Mouse (Mus musculus): ENCODE data around the gene Ucp2.
A peak's percentile ranks its signal among the peaks of the same experiment; 100 is the strongest.

Gene Ucp2

DNA sequence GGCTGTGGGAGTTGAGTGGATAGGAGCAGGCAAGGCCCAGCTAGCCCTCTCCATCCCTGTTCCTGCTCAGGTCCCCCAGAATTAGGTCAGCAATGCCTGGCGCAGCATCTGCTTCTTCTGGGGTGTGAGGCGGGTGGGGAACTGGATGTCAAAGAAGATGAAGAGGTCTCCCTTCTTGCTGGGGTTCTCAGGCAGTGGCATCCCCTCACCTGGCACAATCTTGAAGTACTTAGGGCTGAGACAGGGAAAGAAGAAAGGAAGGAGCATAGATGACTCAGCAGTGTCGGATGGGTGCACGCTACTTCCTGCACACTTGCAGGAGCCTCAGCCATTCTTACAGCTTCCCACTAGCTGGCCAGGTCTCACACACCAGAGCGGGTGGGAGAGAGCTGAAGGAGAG lies 9.9 kb downstream of the Ucp2 start:
- peak; percentile 67 for DNase-seq (ENCODE audit: low read depth)

- peak; percentile 50 for DNase-seq (ENCODE audit: low read depth)
Measured at GRCm38 (mm10) chr7:100504740-100505487, 11.8 kb downstream of the Ucp2 start.

- DNase-seq (ENCODE audit: low read depth), result peak; percentile 21
Measured at GRCm38 (mm10) chr7:100506494-100506893, 13.4 kb downstream of the Ucp2 start.

DNA sequence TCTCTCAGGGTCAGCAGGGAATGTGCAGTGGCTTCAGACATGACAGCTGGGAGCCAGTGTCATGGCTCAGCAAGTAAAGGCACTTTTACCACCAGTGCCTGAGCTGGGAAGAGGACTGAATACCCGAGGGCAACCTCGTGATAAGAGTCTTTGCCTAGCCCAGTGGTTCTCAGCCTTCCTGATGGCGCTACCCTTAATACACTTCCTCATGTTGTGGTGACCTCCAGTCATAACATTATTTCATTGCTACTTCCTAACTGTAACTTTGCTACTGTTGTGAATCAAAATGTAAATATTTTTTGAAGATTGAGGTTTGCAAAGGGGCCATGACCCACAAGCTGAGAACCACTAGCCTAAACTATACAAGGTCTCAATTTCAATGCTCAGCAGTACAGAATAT lies 15.5 kb downstream of the Ucp2 start:
- DNase-seq (ENCODE audit: low read depth), result peak; percentile 64

- peak; percentile 78 for DNase-seq (ENCODE audit: low read depth)
Measured at GRCm38 (mm10) chr7:100511602-100512001, 18.5 kb downstream of the Ucp2 start.

DNA sequence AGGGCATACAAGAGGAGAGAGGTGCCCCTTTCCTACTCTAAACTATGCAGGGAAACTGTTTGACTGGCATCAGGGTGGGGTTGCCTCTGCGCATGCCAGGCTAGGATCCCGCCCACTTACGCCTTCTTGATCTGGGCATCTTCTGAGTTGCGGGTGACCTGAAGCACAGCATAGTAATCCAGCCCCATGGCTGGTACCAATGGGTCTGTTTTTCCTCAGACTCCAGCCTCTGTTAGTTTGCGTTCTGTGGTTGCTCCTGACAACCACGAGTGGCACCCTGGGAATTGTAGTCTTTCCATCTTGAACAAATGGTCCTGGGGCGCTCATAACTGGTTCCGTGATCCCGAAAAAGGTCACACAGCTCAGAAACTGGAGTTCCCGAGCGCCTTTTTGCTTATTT lies 21.4 kb downstream of the Ucp2 start, which contains the start of gene Dnajb13:
Gene Dnajb13 (minus strand): TSS at position 388 of the 400 bp plus-strand sequence.
- no peak for DNase-seq (ENCODE audit: low read depth)

GRCm38 (mm10) chr7:100520204-100520603 lies 27.1 kb downstream of the Ucp2 start:
- no peak for DNase-seq (ENCODE audit: low read depth)

DNA sequence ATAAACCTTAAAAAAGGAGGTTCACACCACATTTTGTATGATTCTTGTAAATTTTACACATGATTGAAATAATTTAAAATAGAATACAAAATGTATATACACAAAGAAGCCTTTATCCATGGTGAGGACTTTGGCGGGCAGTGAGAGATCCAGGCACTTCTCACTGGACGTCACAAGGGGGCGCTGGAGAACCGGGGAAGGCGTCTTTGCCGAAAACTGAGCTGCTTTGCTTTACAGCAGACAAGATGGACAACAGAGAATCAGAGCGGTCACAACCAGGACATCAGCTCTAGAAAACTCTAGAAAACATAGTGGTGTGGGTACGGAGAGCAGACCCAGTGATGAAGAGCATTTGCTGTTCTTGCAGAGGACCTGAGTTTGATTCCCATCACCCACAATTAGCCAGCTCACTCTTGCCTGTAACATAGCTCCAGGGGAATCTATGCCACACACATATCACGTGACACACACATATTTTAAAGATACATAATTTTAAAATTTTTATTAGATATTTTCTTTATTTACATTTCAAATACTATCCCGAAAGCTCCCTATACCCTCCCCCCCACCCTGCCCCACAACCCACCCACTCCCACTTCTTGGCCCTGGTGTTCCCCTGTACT lies 27.6 kb downstream of the Ucp2 start:
- DNase-seq (ENCODE audit: low read depth), result peak; percentile 89

- DNase-seq (ENCODE audit: low read depth), result no peak
Measured at GRCm38 (mm10) chr7:100522222-100522621, 29.1 kb downstream of the Ucp2 start.

DNA sequence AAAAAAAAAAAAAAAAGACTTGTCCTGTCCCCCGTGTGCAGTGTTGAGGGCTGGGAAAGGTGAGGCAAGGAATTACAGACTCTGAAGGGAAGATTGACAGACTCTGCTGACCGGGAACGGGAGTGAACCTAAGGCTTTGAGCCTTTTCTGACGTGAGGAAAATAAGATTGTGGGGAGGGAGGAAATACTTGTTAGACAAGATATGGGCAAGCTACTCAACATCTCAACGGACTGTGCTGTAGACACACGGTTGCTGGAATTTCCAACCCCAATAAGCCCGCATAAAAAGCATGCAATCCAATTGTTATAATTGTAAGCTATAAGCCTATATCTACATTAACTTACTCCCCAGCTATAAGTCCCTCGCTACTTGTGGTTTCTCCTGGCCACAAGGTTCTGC lies 31.5 kb downstream of the Ucp2 start:
- no peak for DNase-seq (ENCODE audit: low read depth)

- DNase-seq (ENCODE audit: low read depth), result no peak
Measured at GRCm38 (mm10) chr7:100530766-100531165, 37.6 kb downstream of the Ucp2 start.

- no peak for DNase-seq (ENCODE audit: low read depth)
Measured at GRCm38 (mm10) chr7:100533503-100533902, 40.4 kb downstream of the Ucp2 start.

DNA sequence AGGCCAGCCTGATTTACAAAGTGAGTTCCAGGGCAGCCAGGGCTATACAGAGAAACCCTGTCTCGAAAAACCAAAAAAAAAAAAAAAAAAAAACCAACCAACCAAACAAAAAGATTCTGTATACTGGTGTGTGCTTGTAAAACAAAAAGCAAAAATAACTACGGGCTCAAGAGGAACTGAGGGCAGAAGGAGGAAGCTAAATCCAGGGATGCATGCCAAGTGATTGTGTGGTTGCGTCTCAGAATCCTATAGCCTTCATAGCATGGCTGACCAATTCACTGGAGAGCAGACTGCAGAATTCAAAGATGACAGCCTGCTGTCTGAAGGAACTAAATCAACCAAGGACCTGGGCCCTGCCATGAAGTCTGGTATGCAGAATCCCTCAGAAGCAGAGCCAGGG lies 41.1 kb downstream of the Ucp2 start:
- no peak for DNase-seq (ENCODE audit: low read depth)

DNA sequence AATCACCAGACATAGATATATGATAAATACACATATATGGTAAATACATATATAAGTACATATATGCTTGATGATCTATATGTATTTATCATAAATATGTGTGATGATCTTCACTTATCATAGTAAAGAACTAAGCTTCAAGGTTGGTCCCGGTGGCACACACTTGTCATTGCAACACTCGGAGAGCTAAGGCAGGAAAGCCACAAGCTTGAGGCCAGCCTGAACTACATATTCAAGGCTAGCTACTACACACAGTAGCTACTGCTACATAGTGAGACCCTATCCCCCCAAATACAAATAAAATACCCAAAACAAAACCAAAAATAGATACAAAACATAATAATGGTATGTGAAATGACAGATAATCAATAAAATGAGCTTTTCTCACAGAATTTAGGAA lies 42.7 kb downstream of the Ucp2 start:
- no peak for DNase-seq (ENCODE audit: low read depth)

DNA sequence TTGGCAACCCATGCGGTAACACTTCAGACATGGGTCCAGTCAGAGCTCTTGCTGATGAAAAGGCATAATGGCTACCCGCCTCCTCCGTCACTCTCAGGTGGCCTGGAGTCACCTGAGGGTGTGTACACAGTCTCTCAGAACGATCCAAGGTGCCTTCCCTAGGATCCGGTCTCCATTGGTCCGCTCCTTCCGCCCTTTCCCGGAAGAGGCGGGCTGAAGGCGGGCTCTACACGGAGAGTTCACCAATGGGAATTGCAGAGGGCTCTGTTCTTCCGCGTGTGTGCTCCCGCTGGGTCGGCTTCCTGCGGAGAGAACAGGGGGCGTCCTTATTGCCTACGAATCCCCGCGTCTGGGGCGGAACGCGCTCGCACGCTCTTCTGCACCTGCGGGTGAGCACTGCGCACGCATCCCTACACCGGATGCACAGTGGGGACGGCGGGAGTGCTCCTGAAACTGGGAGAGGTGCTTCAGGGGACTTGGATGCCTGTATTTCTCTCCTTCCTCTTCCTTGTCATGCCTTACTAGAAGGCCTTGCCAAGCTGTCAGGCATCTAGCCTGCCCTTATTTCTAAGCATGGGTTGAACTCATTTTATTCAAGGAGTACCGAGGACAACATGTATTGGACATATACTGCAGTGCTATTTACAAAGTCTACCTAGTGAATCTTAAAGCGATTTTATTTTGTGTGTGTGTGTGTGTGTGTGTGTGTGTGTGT lies 43.8 kb downstream of the Ucp2 start, which contains the start of gene Coa4:
Gene Coa4 (plus strand): TSS at position 268 of the 715 bp plus-strand sequence.
- peak; percentile 97 for DNase-seq (ENCODE audit: low read depth)

DNA sequence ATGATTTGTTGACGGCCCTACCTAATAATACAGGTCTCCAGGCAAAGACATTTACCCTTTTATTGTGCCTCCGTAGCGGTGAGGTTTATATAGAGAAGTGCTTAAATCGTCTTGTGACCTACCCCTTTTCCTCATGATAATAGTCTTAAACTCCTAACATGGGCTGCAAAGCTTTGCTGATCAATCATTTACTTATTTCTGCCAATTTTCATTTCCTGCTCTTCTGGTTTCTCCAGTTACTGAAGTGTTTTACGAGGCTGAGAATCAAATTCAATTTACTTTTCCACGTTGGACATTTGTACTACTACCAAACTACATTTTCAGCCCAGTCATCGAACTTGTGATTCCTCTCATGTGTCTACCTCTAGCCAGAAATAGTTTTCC lies 44.4 kb downstream of the Ucp2 start:
- DNase-seq (ENCODE audit: low read depth), result peak; percentile 27

- no peak for DNase-seq (ENCODE audit: low read depth)
Measured at GRCm38 (mm10) chr7:100539516-100539915, 46.4 kb downstream of the Ucp2 start.

- no peak for DNase-seq (ENCODE audit: low read depth)
Measured at GRCm38 (mm10) chr7:100544437-100544836, 51.3 kb downstream of the Ucp2 start.

- no peak for DNase-seq (ENCODE audit: low read depth)
Measured at GRCm38 (mm10) chr7:100547631-100548030, 54.5 kb downstream of the Ucp2 start.

- no peak for DNase-seq (ENCODE audit: low read depth)
Measured at GRCm38 (mm10) chr7:100549796-100550195, 56.7 kb downstream of the Ucp2 start.

- no peak for DNase-seq (ENCODE audit: low read depth)
Measured at GRCm38 (mm10) chr7:100550338-100551007, 57.3 kb downstream of the Ucp2 start.
